Mouse (Mus musculus): ENCODE results near the gene Rag1. TPM values are rescaled to one million over a fixed set of nuclear protein-coding genes. Genes with fewer than 3 reads are reported as not detected.
A peak's percentile ranks its signal among the peaks of the same experiment; 100 is the strongest.

The Rag1 gene
- under 1 TPM; 0.15 to 0.25 TPM for total RNA-seq (2021)
- long read RNA-seq, experiment 1, full-length matches to known transcripts, result 2 of 2 reads
- long read RNA-seq, experiment 1, partial matches to known transcripts, result 0 of 2 reads
- long read RNA-seq, experiment 1, other reads (novel, unspliced or antisense), result 0 of 2 reads
- long read RNA-seq, experiment 2, result 0 reads

- no peak for DNase-seq (ENCODE audit: low spot score in 2 of 2)
- TF ChIP-seq CTCF (conservative IDR thresholded peaks at IDR 0.05), result no peak
- Histone ChIP-seq H3K27ac (no peak within 1 kb of the TSS), H3K4me3 (no peak within 1 kb of the TSS)
These were observed at the start of gene Rag1, which contains the start of gene B230118H07Rik for GRCm38 (mm10) chr2:101649114-101649671. Gene Rag1 (minus strand): TSS chr2:101649501. Gene B230118H07Rik (minus strand): TSS chr2:101649532.

GRCm38 (mm10) chr2:101695584-101695983, 46.3 kb upstream of the Rag1 start:
- no peak for TF ChIP-seq CTCF (conservative IDR thresholded peaks at IDR 0.05)
- no peak overlapping the region for H3K4me3 ChIP-seq
- no peak overlapping the region for H3K27ac ChIP-seq
- DNase-seq (ENCODE audit: low spot score in 2 of 2), result no peak

- H3K4me3 ChIP-seq, result no peak overlapping the region
- peak; percentile 29 to 43 for DNase-seq (ENCODE audit: low spot score in 2 of 2)
- peak; percentile 90 for TF ChIP-seq CTCF (conservative IDR thresholded peaks at IDR 0.05)
- H3K27ac ChIP-seq, result no peak overlapping the region
These were observed 44.4 kb upstream of the Rag1 start for GRCm38 (mm10) chr2:101693577-101694215.

DNA sequence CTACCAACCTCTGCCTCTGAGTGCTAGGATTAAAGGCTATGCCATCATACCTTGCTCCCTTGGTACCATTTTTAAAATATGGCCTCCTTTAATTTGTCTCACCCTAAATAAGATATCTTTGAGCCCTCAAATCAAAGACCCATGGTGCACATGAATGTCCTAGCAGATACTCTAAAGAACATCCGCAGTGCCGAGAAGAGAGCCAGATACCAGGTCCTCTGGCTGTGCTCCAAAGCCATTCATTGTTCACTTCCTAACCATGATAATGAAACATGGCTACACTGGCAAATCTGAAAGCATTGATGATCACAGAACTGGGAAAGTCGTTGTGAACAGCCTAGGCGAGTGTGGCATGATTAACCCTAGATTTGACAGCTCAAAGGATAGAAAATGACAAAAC, 43.7 kb upstream of the Rag1 start:
- Histone ChIP-seq H3K4me3 (no peak overlapping the region), H3K27ac (peak overlapping the region; percentile 28; the same call in 1 of the 2 replicates)
- no peak for TF ChIP-seq CTCF (conservative IDR thresholded peaks at IDR 0.05)
- no peak for DNase-seq (ENCODE audit: low spot score in 2 of 2)

- no peak for DNase-seq (ENCODE audit: low spot score in 2 of 2)
- no peak overlapping the region for H3K4me3 ChIP-seq
- no peak for TF ChIP-seq CTCF (conservative IDR thresholded peaks at IDR 0.05)
- no peak overlapping the region for H3K27ac ChIP-seq
These were observed 41.0 kb upstream of the Rag1 start for GRCm38 (mm10) chr2:101690252-101690827.

DNA sequence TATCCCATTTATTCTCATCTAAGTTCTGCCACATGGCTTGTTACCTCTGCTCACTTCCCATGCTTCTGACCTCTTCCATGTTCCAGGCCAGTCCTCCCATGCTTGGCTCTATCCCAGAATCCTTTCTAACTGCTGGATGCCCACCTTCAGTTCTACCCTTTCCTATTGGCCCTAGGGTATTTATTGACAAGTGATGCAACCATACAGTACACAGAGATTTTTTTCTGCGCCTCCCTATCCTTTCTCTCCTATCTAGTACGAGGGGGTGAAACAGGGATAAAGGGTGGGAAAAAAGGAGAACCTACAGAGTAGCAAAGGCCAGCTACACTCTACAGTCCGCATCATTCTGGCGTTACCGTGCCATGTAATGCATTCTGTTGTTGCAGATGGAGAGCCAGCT, 38.7 kb upstream of the Rag1 start:
- Histone ChIP-seq H3K27ac (no peak overlapping the region), H3K4me3 (peak overlapping the region; percentile 3; the same call in 1 of the 2 replicates)
- DNase-seq (ENCODE audit: low spot score in 2 of 2), result no peak
- no peak for TF ChIP-seq CTCF (conservative IDR thresholded peaks at IDR 0.05)

GRCm38 (mm10) chr2:101684421-101684820, 35.1 kb upstream of the Rag1 start:
- TF ChIP-seq CTCF (conservative IDR thresholded peaks at IDR 0.05), result no peak
- peak in 1 of 2 experiments; percentile 35 for DNase-seq (ENCODE audit: low spot score in 2 of 2)
- peak overlapping the region; percentile 67 for H3K27ac ChIP-seq

DNA sequence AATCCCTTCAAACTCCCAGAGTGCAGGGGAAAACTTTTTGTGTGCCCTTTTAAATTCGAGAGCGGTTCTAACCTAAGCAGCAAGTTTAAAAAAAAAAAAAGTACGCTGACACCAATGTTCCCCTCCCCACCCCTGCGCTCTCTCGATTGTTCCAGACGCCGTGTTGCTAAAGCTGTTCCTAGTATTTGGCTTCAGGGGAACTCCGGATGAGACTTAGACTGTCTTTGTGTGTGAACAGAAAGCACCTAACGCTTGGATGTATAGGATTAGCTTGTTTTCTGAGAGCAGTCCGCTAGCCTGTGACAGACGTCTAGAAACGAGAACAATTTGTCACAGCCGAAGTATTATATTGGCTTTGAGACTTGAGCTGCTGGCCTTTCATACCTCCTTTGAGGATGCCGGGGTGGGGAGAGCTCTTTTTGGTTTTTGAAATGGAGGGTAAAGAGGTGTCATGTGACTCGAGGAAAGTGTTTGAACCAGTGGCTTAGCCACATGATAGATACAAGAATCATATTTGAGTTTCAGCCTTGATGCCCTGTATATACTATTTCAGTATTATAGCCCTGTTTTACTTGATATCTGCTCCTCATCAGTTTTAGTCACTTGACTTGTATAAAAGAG, 30.0 kb upstream of the Rag1 start:
- no peak for DNase-seq (ENCODE audit: low spot score in 2 of 2)
- peak overlapping the region; percentile 67 for H3K4me3 ChIP-seq
- peak overlapping the region; percentile 92; the same call in 1 of the 2 replicates for H3K27ac ChIP-seq
- TF ChIP-seq CTCF (conservative IDR thresholded peaks at IDR 0.05), result no peak

More at GRCm38 (mm10) chr2:101684421-101684820, 35.1 kb upstream of the Rag1 start:
- no peak overlapping the region for H3K4me3 ChIP-seq

DNA sequence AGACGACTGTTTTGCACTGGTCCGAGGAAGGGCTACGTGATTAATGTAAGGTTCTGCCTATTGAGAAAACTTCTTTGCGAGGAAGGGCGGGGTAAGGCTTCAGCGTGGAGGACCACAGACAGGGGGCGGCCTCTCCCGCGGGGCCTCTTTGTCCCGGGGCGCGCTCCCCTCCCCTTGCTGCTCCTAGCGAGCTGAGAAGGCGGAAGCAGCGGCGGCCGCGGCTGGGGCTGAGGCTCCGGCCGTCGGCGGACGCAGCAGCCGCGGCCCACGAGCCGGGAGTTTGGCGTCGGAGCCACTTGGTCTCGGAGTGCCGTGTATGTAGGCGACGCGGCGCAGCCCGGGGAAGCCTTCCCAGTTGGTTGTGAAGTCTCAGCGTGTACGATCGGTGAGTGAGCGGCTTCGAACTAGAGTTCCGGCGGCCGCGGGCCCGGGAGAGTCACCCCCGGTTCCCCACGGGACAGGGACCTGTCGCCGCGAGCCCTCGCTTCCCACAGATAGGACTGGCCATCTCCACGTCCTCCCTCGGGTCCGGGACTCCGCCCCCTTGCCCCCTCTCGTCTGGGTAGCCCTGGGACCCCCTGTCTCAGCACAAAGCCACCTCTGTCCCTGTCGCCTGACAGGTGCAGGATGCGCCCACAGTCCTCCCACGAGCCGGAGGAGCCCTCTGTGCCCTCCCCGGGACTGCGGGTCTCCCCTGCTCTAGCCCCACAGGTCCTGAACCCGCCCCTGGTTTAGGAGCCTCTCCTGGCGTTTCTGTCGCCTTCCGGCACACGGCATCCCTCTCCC, 29.1 kb upstream of the Rag1 start, which contains the start of gene Traf6:
Traf6 (plus strand) TSS at position 194 of the 786 bp plus-strand sequence.
- TF ChIP-seq CTCF (conservative IDR thresholded peaks at IDR 0.05), result peak; percentile 89
- H3K4me3 ChIP-seq, result peak within 1 kb of the TSS; percentile 67
- peak within 1 kb of the TSS; percentile 92 for H3K27ac ChIP-seq
- peak; percentile 86 to 89 for DNase-seq (ENCODE audit: low spot score in 2 of 2)

GRCm38 (mm10) chr2:101673547-101673946, 24.2 kb upstream of the Rag1 start:
- Histone ChIP-seq H3K4me3 (no peak overlapping the region), H3K27ac (no peak overlapping the region)
- no peak for TF ChIP-seq CTCF (conservative IDR thresholded peaks at IDR 0.05)
- no peak for DNase-seq (ENCODE audit: low spot score in 2 of 2)

DNA sequence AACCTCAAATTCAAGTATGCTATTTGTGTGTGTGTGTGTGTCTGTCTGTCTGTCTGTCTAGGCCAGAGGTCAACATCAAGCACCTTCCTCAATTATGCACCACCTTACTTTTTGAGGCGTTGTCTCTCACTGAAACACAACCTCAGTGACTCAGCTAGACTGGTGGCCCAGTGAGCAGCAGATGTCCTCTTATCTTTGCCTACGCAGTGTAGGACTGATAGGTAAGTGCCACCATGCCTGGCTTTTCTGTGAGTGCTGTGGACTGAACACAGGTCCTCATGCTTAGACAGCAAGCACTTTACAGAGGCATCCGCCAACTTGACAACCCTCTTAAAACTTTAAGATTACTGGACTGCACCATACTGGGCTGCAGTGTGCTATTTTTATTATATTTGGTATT, 19.4 kb upstream of the Rag1 start:
- no peak for DNase-seq (ENCODE audit: low spot score in 2 of 2)

GRCm38 (mm10) chr2:101665703-101666092, 16.4 kb upstream of the Rag1 start:
- no peak for DNase-seq (ENCODE audit: low spot score in 2 of 2)
- H3K27ac ChIP-seq, result peak overlapping the region; percentile 75
- no peak for TF ChIP-seq CTCF (conservative IDR thresholded peaks at IDR 0.05)
- no peak overlapping the region for H3K4me3 ChIP-seq

More for the DNA sequence above, 19.4 kb upstream of the Rag1 start:
- H3K4me3 ChIP-seq, result no peak overlapping the region
- H3K27ac ChIP-seq, result no peak overlapping the region
- no peak for TF ChIP-seq CTCF (conservative IDR thresholded peaks at IDR 0.05)
